Mouse (Mus musculus) kidney, embryonic 14.5 days (tissue): ENCODE results near the gene Xpo6. TPM values are rescaled to one million over a fixed set of nuclear protein-coding genes. Genes with fewer than 3 reads are reported as not detected.

Experiments
- ATAC-seq: fragments of 200-750 bp; cut with Nextera tagmentation; 2 replicates; pipeline ENCODE4 v1.8.0; 2017; ENCODE audit warnings: moderate number of reproducible peaks, mild to moderate bottlenecking, moderate TSS enrichment, moderate library complexity; ENCODE audit not compliant: low FRiP score, low TSS enrichment
- H3K27ac ChIP-seq: fragments of 300-500 bp; sonication (generic); 2 replicates; pipeline ENCODE4 v1.5.1; 2014; ENCODE audit warnings: low read depth, mild to moderate bottlenecking, low read length, moderate library complexity, mixed read lengths
- H3K27me3 ChIP-seq: fragments of 300-500 bp; sonication (generic); 2 replicates; pipeline ENCODE4 v1.6.1; 2014; ENCODE audit warnings: mild to moderate bottlenecking, low read length; ENCODE audit not compliant: control insufficient read depth, insufficient read depth
- H3K36me3 ChIP-seq: fragments of 300-500 bp; sonication (generic); 2 replicates; pipeline ENCODE4 v1.6.1; 2014; ENCODE audit warnings: low read length, mixed read lengths; ENCODE audit not compliant: control insufficient read depth, insufficient read depth
- H3K4me1 ChIP-seq: fragments of 300-500 bp; sonication (generic); 2 replicates; pipeline ENCODE4 v1.6.1; 2014; ENCODE audit warnings: low read length, mixed read lengths; ENCODE audit not compliant: control insufficient read depth, insufficient read depth
- H3K4me2 ChIP-seq: fragments of 300-500 bp; sonication (generic); replicated peaks from 2 replicates; pipeline ENCODE4 v1.6.1; 2014; ENCODE audit warnings: low read depth, mild to moderate bottlenecking, low read length
- H3K4me3 ChIP-seq: fragments of 300-500 bp; sonication (generic); 2 replicates; pipeline ENCODE4 v1.5.1; 2014; ENCODE audit warnings: mild to moderate bottlenecking, low read length
- H3K9ac ChIP-seq: fragments of 300-500 bp; sonication (generic); 2 replicates; pipeline ENCODE4 v1.6.1; 2014; ENCODE audit warnings: low read depth, mild to moderate bottlenecking, low read length, moderate library complexity
- H3K9me3 ChIP-seq: fragments of 300-500 bp; sonication (generic); 2 replicates; pipeline ENCODE4 v1.6.1; 2016; ENCODE audit warnings: low read length; ENCODE audit not compliant: control insufficient read depth
- WGBS: fragments of 180-500 bp; shearing (Covaris S2); extraction: QIAGEN DNeasy Blood & Tissue Kit; methylation state at CpG from one replicate; pipeline ENCODE4 v1.1.7; 2014; 5-methylcytosine and 5-hydroxymethylcytosine counted together
- polyA plus RNA-seq: library from polyadenylated mRNA; unstranded; fragments of >200 nt; fragmentation: Nextera tagmentation; extraction: Ambion mirVana; gene quantifications from 2 replicates; pipeline ENCODE4 v1.2.1, GENCODE M21; 2014

Gene Xpo6
- polyA plus RNA-seq, 1 experiment from 2014 or later: 77.9 TPM

DNA sequence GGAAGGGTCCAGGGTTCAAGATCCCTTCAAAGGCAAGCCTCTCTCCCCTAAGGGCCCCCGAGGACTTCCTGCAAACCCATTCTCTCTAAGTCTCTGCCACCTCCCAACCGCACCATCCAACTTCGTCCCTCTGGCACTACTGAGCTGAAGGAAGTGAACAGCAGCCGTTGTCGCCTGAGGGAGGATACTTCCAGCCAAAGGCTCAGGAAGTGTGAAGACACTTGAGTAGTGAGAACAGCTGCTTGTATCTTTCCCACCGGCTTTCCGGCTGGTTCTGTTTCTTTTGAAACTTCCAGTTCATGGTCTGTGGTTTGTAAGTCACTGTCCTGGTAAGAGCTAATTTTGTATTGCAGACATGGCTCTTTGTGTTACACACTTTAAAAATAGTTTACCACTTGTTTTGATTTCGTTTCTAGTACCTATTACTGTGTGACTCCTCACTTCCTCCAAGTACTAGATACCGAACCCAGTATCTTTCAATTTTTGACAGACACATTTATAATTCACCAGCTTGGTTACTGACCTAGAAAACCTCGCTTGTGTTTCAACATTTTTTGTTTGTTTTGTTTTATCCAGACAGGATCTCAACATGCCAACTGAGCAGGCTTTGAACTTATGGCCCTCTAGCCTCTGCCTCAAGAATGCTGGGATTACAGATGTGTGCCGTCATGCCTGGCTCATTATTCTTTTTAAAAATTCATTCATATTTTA lies 35.9 kb upstream of the Xpo6 start:
- no peak overlapping the region for H3K9ac ChIP-seq
- no peak overlapping the region for H3K27ac ChIP-seq
- H3K4me3 ChIP-seq: no peak overlapping the region
- no peaks in the 10 kb centered on the region for H3K9me3 ChIP-seq
- ATAC-seq: no peak
- no peaks in the 10 kb centered on the region for H3K27me3 ChIP-seq
- H3K4me1 ChIP-seq: no peaks in the 10 kb centered on the region
- 44% methylated on average over 11 of the region's 11 CpGs for WGBS
- no peak overlapping the region for H3K4me2 ChIP-seq
- no peaks in the 10 kb centered on the region for H3K36me3 ChIP-seq

DNA sequence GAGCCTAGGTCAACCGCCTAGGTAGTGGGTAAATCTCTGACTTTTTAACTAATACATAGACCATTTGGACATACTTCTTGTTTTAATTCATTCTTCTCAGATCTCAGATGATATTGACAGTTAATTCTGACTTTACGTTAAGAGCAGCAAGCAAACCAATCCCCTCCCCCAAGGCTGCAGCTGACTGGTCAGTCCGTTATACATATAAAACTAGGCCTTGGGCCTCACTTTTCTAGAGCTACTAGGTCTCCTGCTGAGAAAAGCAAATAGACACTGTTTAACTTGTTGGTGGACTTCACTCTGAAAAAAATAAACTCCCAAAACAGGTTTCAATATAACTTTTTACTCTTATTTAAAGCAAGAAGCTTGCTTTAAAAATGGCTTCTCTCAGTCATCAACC lies 34.3 kb upstream of the Xpo6 start:
- no peak for ATAC-seq
- no peaks in the 10 kb centered on the region for H3K9me3 ChIP-seq
- H3K27ac ChIP-seq: no peak overlapping the region
- no peak overlapping the region for H3K4me3 ChIP-seq
- H3K4me1 ChIP-seq: no peaks in the 10 kb centered on the region
- WGBS: 85% methylated on average over 3 of the region's 3 CpGs
- no peak overlapping the region for H3K9ac ChIP-seq
- no peaks in the 10 kb centered on the region for H3K27me3 ChIP-seq
- no peaks in the 10 kb centered on the region for H3K36me3 ChIP-seq
- H3K4me2 ChIP-seq: no peak overlapping the region

DNA sequence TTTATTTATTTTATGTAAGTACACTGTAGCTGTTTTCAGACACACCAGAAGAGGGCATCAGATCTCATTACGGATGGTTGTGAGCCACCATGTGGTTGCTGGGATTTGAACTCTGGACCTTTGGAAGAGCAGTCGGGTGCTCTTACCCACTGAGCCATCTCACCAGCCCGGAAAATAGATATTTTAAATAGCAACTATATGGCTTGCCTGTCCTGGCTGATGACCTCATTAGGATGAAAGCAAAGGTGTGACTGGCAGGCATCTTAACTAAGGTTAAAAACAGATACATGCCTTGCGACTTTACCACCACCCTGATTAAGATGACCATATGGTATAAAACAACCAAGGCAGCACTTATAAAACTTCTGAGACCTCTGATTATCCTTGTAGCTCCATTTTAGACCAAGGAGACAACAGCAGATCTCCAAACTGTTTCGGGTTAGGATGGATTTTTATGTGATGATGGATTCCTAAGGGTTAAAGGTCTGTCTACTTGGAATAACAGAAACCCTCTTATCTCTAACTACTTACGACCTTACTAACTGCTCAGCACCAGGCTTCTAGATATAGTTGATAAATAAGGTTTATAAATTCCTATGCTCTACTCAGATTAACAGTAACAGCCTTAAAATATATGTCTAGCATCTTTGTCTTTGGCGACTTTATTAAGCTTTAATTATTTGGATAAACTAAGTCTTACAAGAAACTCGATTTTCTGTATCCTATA lies 32.2 kb upstream of the Xpo6 start:
- H3K4me1 ChIP-seq: no peaks in the 10 kb centered on the region
- H3K9ac ChIP-seq: no peak overlapping the region
- no peak for ATAC-seq
- no peaks in the 10 kb centered on the region for H3K9me3 ChIP-seq
- H3K4me3 ChIP-seq: no peak overlapping the region
- H3K36me3 ChIP-seq: no peaks in the 10 kb centered on the region
- H3K4me2 ChIP-seq: no peak overlapping the region
- H3K27ac ChIP-seq: no peak overlapping the region
- no peaks in the 10 kb centered on the region for H3K27me3 ChIP-seq
- 71% methylated on average over 7 of the region's 8 CpGs for WGBS

DNA sequence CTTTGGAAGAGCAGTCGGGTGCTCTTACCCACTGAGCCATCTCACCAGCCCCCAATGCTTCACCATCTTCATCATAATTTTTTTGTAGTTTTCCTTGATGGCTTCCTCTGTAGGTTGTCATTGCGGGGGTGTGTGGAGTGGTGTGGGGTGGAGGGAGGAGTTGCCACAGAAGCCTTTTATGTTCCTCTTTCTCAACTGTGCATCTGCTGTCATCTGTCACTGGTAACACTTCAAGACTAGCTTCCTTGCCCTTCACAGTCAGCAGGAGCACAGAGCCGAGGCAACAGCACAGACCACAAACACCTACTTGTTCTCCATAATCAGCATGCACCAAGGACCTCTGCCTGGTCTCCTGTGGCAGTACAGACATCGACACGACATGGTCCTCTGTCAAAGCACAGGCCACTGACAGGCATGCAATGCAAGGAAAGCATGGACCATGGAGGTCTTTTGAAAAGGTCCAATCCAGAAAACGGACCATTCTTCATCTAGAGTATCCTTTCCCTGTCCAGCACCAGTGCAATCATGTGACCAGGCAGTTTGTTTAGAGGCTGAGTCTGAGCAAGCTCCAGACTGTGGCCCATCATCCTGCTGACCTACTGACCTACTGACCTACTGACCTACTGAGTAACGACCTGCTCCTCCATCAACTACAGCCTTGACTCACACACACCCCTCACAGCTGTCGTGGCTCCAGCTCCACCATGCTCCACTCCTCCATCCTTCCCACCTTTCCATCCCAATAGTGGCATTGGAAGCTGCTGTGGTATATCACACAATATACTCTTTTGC lies 30.3 kb upstream of the Xpo6 start:
- no peak for ATAC-seq
- 52% methylated on average over 8 of the region's 8 CpGs for WGBS
- H3K9me3 ChIP-seq: no peaks in the 10 kb centered on the region
- no peak overlapping the region for H3K4me2 ChIP-seq
- no peak overlapping the region for H3K9ac ChIP-seq
- no peaks in the 10 kb centered on the region for H3K36me3 ChIP-seq
- H3K4me3 ChIP-seq: no peak overlapping the region
- no peaks in the 10 kb centered on the region for H3K27me3 ChIP-seq
- H3K27ac ChIP-seq: no peak overlapping the region
- no peaks in the 10 kb centered on the region for H3K4me1 ChIP-seq

DNA sequence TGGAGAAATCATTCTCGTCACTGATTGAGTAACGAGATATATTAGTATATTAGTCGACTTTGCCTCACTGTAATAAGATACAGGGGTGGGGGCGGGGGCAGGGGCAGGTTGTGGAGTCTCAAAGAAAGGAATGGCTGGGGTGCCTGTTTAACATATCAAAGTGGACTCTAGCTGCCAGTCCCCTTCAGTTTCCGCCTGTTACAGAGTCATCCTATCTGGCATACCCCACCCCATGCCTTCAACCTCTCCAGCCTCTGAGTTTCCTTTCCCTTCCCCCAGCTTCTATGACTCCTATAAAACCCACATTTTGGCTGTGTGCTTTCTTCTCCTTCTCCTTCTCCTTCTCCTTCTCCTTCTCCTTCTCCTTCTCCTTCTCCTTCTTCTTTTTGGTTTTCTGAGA lies 25.8 kb upstream of the Xpo6 start:
- WGBS: 24% methylated on average over 5 of the region's 5 CpGs

DNA sequence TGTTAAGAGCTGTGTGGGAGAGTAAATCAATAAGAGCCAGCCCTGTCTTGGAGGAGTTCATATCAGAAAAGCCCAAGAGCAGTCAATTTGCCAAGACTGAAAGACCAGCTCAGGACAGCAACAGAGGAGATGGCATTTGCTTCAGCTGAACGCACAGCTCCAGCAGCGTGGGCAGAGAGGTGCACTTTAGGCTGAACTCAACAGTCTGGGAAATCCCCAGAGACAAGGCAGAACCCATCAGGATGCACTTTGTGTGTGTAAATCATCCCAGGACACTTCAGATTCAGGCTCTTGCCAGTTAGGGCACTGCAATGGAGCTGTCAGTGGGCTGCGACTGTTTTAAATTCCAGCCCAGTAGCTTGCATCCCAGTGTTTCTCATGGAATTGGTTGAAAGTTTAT lies 22.5 kb upstream of the Xpo6 start:
- Histone ChIP-seq H3K36me3 (no peaks in the 10 kb centered on the region), H3K9me3 (no peaks in the 10 kb centered on the region), H3K4me1 (no peaks in the 10 kb centered on the region), H3K9ac (no peak overlapping the region), H3K4me2 (no peak overlapping the region), H3K4me3 (no peak overlapping the region), H3K27ac (no peak overlapping the region), H3K27me3 (no peaks in the 10 kb centered on the region)
- ATAC-seq: no peak
- whole genome bisulfite sequencing: 32% methylated on average over 3 of the region's 3 CpGs

More for the DNA sequence above, 25.8 kb upstream of the Xpo6 start:
- H3K27ac ChIP-seq: no peak overlapping the region
- no peaks in the 10 kb centered on the region for H3K36me3 ChIP-seq
- H3K9me3 ChIP-seq: no peaks in the 10 kb centered on the region
- H3K4me3 ChIP-seq: no peak overlapping the region
- no peak overlapping the region for H3K9ac ChIP-seq
- no peak for ATAC-seq
- H3K27me3 ChIP-seq: no peaks in the 10 kb centered on the region
- H3K4me2 ChIP-seq: no peak overlapping the region
- no peaks in the 10 kb centered on the region for H3K4me1 ChIP-seq

DNA sequence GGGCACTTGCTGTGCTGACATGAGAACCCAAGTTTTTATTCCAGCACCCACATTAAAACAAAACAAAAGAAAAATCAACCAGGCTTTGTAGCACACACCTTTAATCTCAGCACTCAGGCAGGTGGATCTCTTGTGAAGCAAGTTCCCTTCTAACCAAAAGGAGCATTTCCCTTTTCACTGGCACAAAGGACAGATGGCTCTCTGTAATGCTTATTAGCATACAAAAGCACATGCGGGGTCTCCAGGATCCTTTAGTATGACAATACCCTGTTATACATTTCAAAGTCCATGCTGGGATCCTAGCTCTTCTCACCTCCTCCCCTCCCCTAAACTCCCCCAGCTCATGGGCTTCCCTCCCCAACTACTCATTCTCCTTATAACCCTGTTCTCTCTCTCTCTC lies 20.3 kb upstream of the Xpo6 start:
- Histone ChIP-seq H3K9me3 (no peaks in the 10 kb centered on the region), H3K4me3 (no peak overlapping the region), H3K4me2 (no peak overlapping the region), H3K36me3 (no peaks in the 10 kb centered on the region), H3K27me3 (no peaks in the 10 kb centered on the region), H3K27ac (no peak overlapping the region), H3K9ac (no peak overlapping the region), H3K4me1 (no peaks in the 10 kb centered on the region)
- WGBS: 37% methylated on average over 1 of the region's 1 CpGs
- no peak for ATAC-seq

DNA sequence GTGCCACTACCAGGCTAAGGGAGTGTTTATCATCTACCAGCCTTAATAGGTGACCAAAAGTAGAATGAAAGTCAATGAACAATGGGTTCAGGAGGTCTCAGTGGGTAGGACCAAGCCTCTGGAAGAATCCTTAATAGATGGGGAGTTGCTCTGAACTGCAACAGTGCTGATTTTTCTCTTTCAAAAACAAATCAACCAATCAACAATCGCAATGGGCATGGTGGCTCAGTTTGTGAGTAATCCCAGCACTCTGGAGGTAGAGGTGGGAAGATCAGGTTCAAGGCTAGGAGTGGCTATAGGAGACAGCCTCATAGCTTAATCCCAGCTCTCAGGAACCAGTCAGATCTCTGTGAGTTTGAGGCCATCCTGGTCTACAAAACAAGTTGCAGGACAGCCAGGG lies 18.0 kb upstream of the Xpo6 start:
- Histone ChIP-seq H3K4me2 (no peak overlapping the region), H3K27me3 (no peaks in the 10 kb centered on the region; the same call in 1 of the 2 replicates), H3K4me3 (no peak overlapping the region), H3K9ac (no peak overlapping the region), H3K36me3 (no peaks in the 10 kb centered on the region), H3K4me1 (no peaks in the 10 kb centered on the region), H3K9me3 (no peaks in the 10 kb centered on the region), H3K27ac (no peak overlapping the region)
- ATAC-seq: no peak
- 86% methylated on average over 1 of the region's 1 CpGs for WGBS

DNA sequence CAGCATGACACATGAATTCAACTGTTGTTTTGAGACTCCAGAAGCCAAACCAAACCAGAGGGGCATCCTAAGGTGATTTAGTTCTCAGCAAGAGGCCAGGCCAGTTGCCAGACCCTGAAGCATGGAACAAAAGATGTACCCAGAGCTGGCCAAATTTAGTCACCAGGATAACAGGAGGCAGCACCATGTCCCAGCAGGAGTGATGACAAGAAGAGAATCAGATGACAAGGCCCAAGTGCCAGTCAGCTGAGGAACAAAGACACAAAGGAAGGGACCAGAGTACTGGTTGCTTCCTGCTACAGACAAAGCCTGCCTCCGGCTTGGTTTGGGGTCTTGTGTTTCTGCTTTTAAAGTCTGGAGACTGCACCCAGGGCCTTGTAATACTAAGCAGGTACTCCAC lies 16.6 kb upstream of the Xpo6 start:
- Histone ChIP-seq H3K9me3 (no peaks in the 10 kb centered on the region), H3K4me1 (no peaks in the 10 kb centered on the region), H3K4me2 (no peak overlapping the region), H3K9ac (no peak overlapping the region), H3K27ac (no peak overlapping the region), H3K36me3 (no peaks in the 10 kb centered on the region), H3K27me3 (no peaks in the 10 kb centered on the region; the same call in none of the 2 replicates), H3K4me3 (no peak overlapping the region)
- WGBS: 79% methylated on average over 1 of the region's 1 CpGs
- ATAC-seq: no peak
